Mouse (Mus musculus): ENCODE measurements around the gene Esp31.

The Esp31 gene

DNA sequence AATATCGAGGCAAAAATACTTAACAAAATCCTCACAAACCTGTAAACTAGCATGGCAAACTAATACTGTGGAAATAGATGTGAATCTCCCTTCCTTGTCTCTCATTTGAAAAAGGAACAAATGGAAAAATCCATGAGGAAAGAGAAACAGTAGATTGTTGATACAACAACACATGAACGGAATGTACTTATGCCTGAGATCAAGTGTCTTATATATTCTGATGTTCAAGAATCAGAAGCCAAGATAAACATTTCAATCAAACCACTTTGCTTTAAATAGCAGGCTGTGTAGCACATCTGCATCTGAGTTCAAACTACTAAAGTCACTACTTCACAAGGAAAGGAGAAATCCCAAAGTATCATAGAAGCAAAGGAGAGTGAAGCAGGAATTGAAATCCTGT is at the start of gene Esp31:
TSS of gene Esp31 (plus strand) at position 301 of the 400 bp plus-strand sequence.
- no peak for DNase-seq (ENCODE audit: low read depth, low spot score)

Measured in telencephalon, adult 2 months (tissue).